Mouse (Mus musculus) neural tube, embryonic 13.5 days (tissue): ENCODE results near the gene Eri3. TPM values are rescaled to one million over a fixed set of nuclear protein-coding genes. Genes with fewer than 3 reads are reported as not detected.

Experiments
- ATAC-seq: fragments of 200-750 bp; cut with Nextera tagmentation; 2 replicates; pipeline ENCODE4 v1.8.0; 2017; ENCODE audit warnings: low read depth, mild to moderate bottlenecking, moderate TSS enrichment, moderate library complexity
- H3K27ac ChIP-seq: fragments of 300-500 bp; sonication (generic); replicated peaks from 2 replicates; pipeline ENCODE4 v1.5.1; 2015; ENCODE audit warnings: moderate library complexity, mild to moderate bottlenecking, inconsistent platforms
- H3K27me3 ChIP-seq: fragments of 300-500 bp; sonication (generic); 2 replicates; pipeline ENCODE4 v1.6.1; 2015; ENCODE audit warnings: mild to moderate bottlenecking, inconsistent platforms
- H3K36me3 ChIP-seq: fragments of 300-500 bp; sonication (generic); 2 replicates; pipeline ENCODE4 v1.6.1; 2015; ENCODE audit warnings: mild to moderate bottlenecking, inconsistent platforms
- H3K4me1 ChIP-seq: fragments of 300-500 bp; sonication (generic); replicated peaks from 2 replicates; pipeline ENCODE4 v1.6.1; 2015; ENCODE audit warnings: inconsistent platforms
- H3K4me2 ChIP-seq: fragments of 300-500 bp; sonication (generic); 2 replicates; pipeline ENCODE4 v1.6.1; 2015; ENCODE audit warnings: inconsistent platforms, mild to moderate bottlenecking, moderate library complexity
- H3K4me3 ChIP-seq: fragments of 300-500 bp; sonication (generic); 2 replicates; pipeline ENCODE4 v1.5.1; 2015; ENCODE audit warnings: mild to moderate bottlenecking, inconsistent platforms
- H3K9ac ChIP-seq: fragments of 300-500 bp; sonication (generic); 2 replicates; pipeline ENCODE4 v1.6.1; 2015; ENCODE audit warnings: moderate library complexity, mild to moderate bottlenecking, inconsistent platforms
- H3K9me3 ChIP-seq: fragments of 300-500 bp; sonication (generic); 2 replicates; pipeline ENCODE4 v1.6.1; 2016; ENCODE audit warnings: inconsistent platforms
- WGBS: fragments of 180-500 bp; shearing (Covaris S2); methylation state at CpG from one replicate; pipeline ENCODE4 v1.1.7; 2015; 5-methylcytosine and 5-hydroxymethylcytosine counted together
- polyA plus RNA-seq: library from polyadenylated mRNA; unstranded; fragments of >200 nt; fragmentation: Nextera tagmentation; extraction: Ambion mirVana; gene quantifications from 2 replicates; pipeline ENCODE4 v1.2.1, GENCODE M21; 2015

Eri3 gene
- polyA plus RNA-seq: 174 and 179 TPM in 2 replicates

DNA sequence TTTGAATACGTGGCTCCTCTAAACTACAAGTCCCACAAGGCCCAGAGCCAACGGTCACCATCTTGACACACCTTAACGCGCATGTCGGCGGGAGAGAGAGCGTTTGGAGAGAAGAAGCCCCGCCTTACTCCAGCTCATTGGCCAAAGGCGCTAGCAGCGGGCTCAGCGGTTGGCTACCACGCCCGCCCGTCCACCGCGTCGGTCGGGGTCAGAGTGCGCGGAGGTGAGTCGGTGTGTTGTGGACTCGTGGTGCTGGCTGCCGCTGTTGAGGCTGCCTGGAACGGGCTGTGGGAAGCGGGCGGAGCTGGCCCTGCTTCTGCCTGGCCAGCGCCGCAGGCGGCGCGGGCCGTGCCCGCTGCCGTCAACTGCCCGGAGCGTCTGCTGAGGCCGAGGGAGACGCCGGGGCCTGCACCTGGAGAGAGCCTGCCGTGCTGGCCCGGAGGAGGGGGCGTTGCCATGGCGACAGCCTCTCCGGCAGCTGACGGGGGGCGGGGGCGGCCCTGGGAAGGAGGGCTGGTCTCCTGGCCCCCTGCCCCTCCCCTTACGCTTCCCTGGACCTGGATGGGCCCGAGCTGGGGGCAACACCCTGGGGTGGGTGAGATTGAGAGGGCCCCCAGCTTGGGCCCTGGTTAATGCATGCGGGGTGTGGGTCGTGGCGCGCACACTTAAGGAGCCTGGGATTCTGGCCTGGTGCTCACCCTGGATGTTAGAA lies at the start of gene Eri3:
Gene Eri3, plus strand, starts transcription at position 226 of the 712 bp plus-strand sequence.
- WGBS: under 1% methylated on average over 53 of the region's 53 CpGs
- ATAC-seq: peak; percentile 99
- H3K4me3 ChIP-seq: peak within 1 kb of the TSS; percentile 91

DNA sequence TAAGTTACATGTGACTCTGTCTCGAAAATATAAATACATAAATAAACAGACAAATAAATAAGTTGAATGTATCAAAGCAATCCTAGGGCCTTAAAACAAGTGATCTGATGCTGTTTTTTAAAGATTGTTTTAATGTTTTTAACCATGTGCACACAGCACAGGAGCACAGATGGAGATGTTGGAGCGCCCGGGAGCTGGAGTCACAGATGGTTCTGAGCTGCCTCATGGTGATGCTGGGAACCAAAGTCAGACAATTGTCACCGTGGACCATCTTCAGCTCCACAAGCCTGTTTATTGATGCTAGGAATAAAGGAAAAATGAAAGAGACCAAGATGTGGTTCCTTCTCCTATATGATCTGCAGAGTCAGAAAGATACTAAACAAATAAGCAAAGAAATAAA lies 31.9 kb upstream of the Eri3 start:
- peaks cover 34% of the 10 kb centered on the region for H3K27me3 ChIP-seq
- no peaks in the 10 kb centered on the region for H3K36me3 ChIP-seq
- H3K4me2 ChIP-seq: no peak overlapping the region
- H3K9me3 ChIP-seq: no peaks in the 10 kb centered on the region
- no peak overlapping the region for H3K4me3 ChIP-seq
- no peak overlapping the region for H3K27ac ChIP-seq
- WGBS: 86% methylated on average over 4 of the region's 4 CpGs
- ATAC-seq: no peak
- H3K4me1 ChIP-seq: no peaks in the 10 kb centered on the region
- no peak overlapping the region for H3K9ac ChIP-seq

More for the DNA sequence above, at the start of gene Eri3:
- H3K4me1 ChIP-seq: peaks cover 18% of the 10 kb centered on the region
- peak within 1 kb of the TSS; percentile 89 for H3K9ac ChIP-seq
- no peaks in the 10 kb centered on the region for H3K27me3 ChIP-seq
- H3K9me3 ChIP-seq: no peaks in the 10 kb centered on the region
- no peaks in the 10 kb centered on the region; the same call in 1 of the 2 replicates for H3K36me3 ChIP-seq
- peak within 1 kb of the TSS; percentile 89 for H3K4me2 ChIP-seq
- peak within 1 kb of the TSS; percentile 78 for H3K27ac ChIP-seq

DNA sequence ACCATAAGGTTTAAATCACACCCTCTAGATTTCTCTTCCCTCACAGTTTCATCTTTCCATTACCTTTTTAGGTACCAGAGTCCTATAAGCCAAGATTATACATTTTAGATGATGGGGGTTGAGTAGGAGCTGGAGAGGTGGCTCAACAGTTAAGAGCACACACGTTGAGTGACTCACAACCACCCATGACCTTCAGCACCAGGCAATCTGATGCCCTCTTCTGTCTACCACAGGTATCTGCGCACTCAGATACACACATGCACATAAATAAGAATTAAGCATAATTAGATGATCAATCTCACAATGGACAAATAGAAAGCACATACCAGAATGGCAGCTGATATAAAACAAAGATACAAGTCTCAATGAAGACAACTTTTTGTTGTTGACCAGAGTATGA lies 28.8 kb upstream of the Eri3 start:
- H3K27ac ChIP-seq: no peak overlapping the region
- H3K36me3 ChIP-seq: no peaks in the 10 kb centered on the region
- H3K9me3 ChIP-seq: no peaks in the 10 kb centered on the region
- H3K4me2 ChIP-seq: no peak overlapping the region
- no peaks in the 10 kb centered on the region for H3K4me1 ChIP-seq
- H3K27me3 ChIP-seq: peaks cover 54% of the 10 kb centered on the region
- no peak overlapping the region for H3K9ac ChIP-seq
- WGBS: 69% methylated on average over 2 of the region's 2 CpGs
- ATAC-seq: no peak
- no peak overlapping the region for H3K4me3 ChIP-seq

DNA sequence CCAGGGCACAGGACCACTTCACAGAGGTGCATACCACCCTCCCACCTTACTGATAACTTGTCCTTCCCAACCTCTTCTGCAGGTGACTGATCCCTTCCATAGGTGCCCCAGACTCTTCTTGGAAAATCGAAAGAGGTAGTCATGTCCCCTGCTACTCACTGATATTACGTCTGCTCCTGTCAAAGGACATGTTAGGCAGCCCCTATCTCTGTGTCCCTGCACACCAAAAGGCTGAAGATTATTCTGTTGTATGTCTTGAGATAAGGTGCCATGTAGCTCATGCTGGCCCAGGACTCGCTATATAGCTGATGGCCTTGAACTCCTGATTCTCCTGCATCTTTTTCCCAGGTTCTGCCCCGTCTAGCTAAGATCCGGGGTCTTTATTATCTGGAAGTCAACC lies 24.2 kb upstream of the Eri3 start:
- peaks cover 6% of the 10 kb centered on the region; the same call in 1 of the 2 replicates for H3K4me1 ChIP-seq
- no peak overlapping the region for H3K27ac ChIP-seq
- ATAC-seq: no peak
- no peaks in the 10 kb centered on the region for H3K36me3 ChIP-seq
- H3K27me3 ChIP-seq: peaks cover 76% of the 10 kb centered on the region
- no peaks in the 10 kb centered on the region for H3K9me3 ChIP-seq
- no peak overlapping the region for H3K9ac ChIP-seq
- 94% methylated on average over 5 of the region's 5 CpGs for WGBS
- no peak overlapping the region for H3K4me3 ChIP-seq
- no peak overlapping the region for H3K4me2 ChIP-seq

DNA sequence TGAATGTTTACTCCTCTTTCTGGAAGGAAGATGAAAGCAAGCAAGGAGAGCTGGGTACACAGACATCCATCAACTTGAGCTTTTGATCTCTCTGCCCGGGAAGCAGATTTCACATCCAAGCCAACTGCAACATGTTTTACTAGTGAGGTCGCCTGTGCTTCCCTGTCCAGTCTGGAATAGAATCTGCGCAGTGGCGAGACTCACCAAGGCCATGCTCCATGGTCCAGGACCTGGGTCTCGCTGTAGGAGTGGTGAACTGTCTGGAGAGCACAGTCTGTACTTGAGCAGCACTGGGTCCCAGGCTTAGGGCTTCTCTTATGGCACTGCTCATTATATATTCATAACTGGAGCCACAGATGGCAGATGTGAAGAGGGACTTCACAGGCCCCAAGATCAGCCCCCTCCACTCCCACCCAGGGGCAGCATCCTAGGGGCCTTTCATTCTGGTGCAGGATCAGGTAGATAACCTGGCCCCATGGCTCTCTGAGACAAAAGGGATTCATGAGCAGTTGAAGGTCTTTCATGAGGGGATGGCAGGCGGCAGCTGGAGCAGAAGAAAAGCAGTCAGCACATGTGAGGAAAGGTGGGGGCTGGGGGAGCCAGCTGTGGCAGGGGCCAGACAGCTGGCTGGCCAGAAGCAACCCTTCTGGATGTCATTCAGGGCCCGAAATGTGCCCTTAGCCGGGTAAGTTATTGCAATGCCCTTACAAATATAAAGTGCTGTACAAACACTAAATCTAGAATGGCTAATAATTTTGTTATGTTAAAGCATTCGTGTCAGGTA lies 22.9 kb upstream of the Eri3 start:
- H3K9ac ChIP-seq: no peak overlapping the region
- H3K36me3 ChIP-seq: no peaks in the 10 kb centered on the region
- H3K9me3 ChIP-seq: no peaks in the 10 kb centered on the region
- peak; percentile 53; the same call in 1 of the 2 replicates for ATAC-seq
- no peak overlapping the region for H3K27ac ChIP-seq
- no peak overlapping the region for H3K4me2 ChIP-seq
- 50% methylated on average over 9 of the region's 9 CpGs for WGBS
- peaks cover 6% of the 10 kb centered on the region; the same call in 1 of the 2 replicates for H3K4me1 ChIP-seq
- peaks cover 85% of the 10 kb centered on the region for H3K27me3 ChIP-seq
- no peak overlapping the region for H3K4me3 ChIP-seq

DNA sequence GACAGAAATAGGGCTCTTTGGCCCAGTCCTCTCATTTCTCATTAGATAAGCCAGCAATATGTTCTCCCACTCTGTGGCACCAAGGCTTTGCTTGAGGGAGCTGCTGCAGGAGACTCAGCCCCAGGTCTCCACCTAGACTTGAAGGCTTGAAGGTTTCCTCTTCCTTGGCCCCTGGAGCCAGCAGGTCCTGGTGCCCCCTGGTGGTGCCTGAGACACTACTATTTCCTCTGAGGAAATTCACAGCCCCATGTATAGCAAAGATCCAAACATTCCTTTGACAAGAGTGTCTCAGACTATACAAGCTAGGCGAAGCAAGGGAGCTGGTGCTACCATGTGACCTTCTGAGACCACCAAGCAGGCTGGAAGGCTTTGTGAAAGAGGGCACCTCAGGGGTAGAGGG lies 22.2 kb upstream of the Eri3 start:
- no peak for ATAC-seq
- Histone ChIP-seq H3K9ac (no peak overlapping the region), H3K27me3 (peaks cover 83% of the 10 kb centered on the region), H3K4me2 (no peak overlapping the region), H3K27ac (no peak overlapping the region), H3K9me3 (no peaks in the 10 kb centered on the region), H3K4me3 (no peak overlapping the region), H3K36me3 (no peaks in the 10 kb centered on the region), H3K4me1 (peaks cover 6% of the 10 kb centered on the region; the same call in 1 of the 2 replicates)
- WGBS: 27% methylated on average over 1 of the region's 1 CpGs

DNA sequence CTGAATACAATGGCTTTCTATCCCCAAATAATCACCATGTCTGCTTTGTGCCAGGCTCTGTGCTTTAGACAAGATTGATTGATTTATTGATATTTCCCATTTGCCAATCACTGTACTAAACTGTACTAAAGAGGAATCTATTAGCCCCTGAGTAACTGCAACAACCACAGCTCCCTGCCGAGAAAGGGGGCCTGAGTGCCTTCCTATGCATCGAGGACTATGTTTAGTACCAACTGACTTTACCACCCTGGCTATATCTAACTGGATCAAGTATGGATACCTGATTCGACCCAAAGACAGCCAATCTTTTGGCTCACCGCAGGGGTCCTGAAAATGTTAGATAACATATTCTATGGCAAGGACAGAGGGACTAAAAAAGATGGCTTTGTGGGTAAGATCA lies 20.3 kb upstream of the Eri3 start:
- H3K4me3 ChIP-seq: no peak overlapping the region
- H3K36me3 ChIP-seq: no peaks in the 10 kb centered on the region
- no peak overlapping the region for H3K27ac ChIP-seq
- peaks cover 85% of the 10 kb centered on the region for H3K27me3 ChIP-seq
- H3K9ac ChIP-seq: no peak overlapping the region
- peaks cover 6% of the 10 kb centered on the region; the same call in 1 of the 2 replicates for H3K4me1 ChIP-seq
- H3K4me2 ChIP-seq: no peak overlapping the region
- no peaks in the 10 kb centered on the region for H3K9me3 ChIP-seq
- no peak for ATAC-seq
- 51% methylated on average over 4 of the region's 4 CpGs for WGBS

DNA sequence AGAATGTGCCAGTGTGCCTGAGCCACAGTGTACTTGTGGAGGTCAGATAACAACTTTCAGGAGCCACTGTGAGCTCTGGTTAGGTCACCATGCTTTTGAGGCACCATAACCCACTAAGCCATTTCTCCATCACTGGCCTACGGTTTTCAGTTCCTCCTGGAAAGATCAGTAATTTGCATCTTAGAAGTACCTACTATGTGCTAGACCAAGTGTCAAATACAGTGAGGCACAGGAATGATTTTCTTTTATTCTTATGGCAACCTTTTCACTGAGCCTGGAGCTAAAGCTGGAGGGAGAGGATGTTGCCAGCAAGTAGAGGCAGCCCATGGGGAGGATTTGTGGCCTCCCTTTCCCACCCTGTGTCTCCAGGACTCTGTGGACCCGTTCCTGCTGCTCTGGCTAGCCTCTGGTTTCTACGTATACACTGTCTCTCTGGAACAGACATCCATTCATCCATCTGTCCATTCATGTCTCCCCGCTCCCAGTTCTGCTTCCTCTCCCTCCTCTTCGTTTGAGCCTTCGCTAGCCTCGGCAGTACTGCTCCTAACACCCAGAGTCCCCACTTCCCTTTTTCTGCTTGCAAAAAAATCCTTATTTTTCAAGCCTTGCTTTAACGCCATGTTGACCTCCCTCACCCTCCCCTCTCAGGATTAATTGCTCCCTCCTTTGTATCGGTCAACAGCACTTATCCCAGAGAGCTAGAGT lies 14.5 kb upstream of the Eri3 start:
- H3K9me3 ChIP-seq: no peaks in the 10 kb centered on the region
- no peak overlapping the region for H3K27ac ChIP-seq
- H3K4me2 ChIP-seq: no peak overlapping the region
- peaks cover 6% of the 10 kb centered on the region for H3K4me1 ChIP-seq
- H3K27me3 ChIP-seq: peaks cover 56% of the 10 kb centered on the region
- ATAC-seq: no peak
- no peaks in the 10 kb centered on the region for H3K36me3 ChIP-seq
- WGBS: 50% methylated on average over 9 of the region's 9 CpGs
- H3K9ac ChIP-seq: no peak overlapping the region
- no peak overlapping the region for H3K4me3 ChIP-seq

DNA sequence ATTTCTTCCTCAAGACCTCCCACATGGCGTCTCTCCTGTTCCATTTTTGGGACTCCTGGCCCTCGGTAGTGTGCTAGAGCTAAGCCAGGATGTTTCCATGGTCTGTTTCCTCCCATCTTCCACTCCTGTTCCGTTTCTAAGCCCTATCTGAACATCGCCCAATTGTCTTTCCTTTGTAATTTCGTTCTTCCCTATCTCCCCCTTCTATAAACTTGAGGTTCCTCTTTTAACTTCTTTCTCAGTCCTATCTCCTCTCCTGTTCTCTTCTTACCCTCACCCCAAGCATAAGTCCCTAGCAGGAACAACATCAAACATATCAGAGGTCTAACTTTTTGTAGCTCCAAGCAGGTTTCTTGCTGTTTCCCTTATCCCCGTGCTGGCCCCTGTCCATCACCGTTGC lies 13.2 kb upstream of the Eri3 start:
- H3K9me3 ChIP-seq: no peaks in the 10 kb centered on the region
- H3K27me3 ChIP-seq: peaks cover 43% of the 10 kb centered on the region
- H3K36me3 ChIP-seq: no peaks in the 10 kb centered on the region
- peaks cover 6% of the 10 kb centered on the region for H3K4me1 ChIP-seq
- no peak overlapping the region for H3K27ac ChIP-seq
- no peak overlapping the region for H3K4me2 ChIP-seq
- ATAC-seq: no peak
- WGBS: 91% methylated on average over 7 of the region's 7 CpGs
- H3K9ac ChIP-seq: no peak overlapping the region
- H3K4me3 ChIP-seq: no peak overlapping the region

DNA sequence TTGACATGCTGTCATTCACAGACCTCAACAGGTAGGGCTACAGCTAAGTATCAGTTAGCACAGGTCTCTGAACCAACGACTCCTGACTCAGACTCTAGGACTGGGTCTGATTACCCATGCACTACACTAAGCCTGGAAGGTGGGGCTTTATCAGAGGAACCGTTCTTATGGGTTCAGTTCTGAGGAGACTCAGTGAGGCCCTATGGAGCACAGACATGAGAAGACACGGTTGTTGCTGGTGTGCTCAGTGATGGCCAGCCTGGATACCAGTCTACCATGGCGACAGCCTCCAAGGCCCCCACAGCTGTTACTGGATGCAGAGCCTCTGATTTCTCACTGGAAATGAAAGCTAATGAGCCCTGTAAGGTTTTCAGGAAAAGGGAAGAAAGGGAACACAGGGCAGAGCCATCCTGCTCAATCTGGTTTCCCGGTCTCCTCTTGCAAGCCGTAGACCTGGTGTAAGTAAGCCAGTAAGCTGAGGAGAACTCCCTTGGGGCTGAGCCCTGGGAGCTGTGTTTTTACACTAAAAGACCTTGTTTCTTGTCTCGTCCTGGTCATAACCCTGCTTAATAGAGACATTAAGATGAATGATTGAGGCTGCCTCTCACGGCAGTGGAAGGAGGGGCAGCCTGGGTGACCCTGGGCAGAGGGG lies 10.7 kb upstream of the Eri3 start:
- peaks cover 21% of the 10 kb centered on the region for H3K27me3 ChIP-seq
- H3K36me3 ChIP-seq: no peaks in the 10 kb centered on the region
- no peak for ATAC-seq
- peaks cover 6% of the 10 kb centered on the region for H3K4me1 ChIP-seq
- 57% methylated on average over 8 of the region's 8 CpGs for WGBS
- H3K9ac ChIP-seq: no peak overlapping the region
- H3K4me3 ChIP-seq: no peak overlapping the region
- no peak overlapping the region for H3K4me2 ChIP-seq
- H3K27ac ChIP-seq: no peak overlapping the region
- H3K9me3 ChIP-seq: no peaks in the 10 kb centered on the region

DNA sequence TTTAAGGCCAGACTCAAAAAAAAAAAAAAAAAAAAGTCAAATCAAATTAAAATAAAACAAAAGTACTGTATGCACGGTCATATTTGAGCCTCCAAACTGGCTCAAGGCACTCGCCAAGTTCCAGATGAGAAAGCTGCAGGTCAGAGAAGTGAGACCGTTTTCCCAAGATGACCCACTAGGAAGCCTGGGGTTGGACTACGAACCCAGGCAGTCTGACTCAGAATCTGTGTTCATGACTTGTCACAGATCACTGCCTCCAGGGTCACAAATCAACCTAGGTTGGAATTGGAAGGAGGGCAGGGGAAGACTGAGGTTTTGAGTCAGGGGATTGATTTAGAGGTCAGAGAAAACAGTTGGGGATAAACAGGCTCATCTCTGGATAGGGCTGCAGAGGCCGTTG lies 9.6 kb upstream of the Eri3 start:
- no peak overlapping the region for H3K4me2 ChIP-seq
- H3K4me1 ChIP-seq: peaks cover 6% of the 10 kb centered on the region
- H3K27ac ChIP-seq: no peak overlapping the region
- H3K4me3 ChIP-seq: no peak overlapping the region
- H3K9ac ChIP-seq: no peak overlapping the region
- no peak for ATAC-seq
- H3K36me3 ChIP-seq: no peaks in the 10 kb centered on the region
- peaks cover 13% of the 10 kb centered on the region for H3K27me3 ChIP-seq
- H3K9me3 ChIP-seq: no peaks in the 10 kb centered on the region
- 52% methylated on average over 5 of the region's 5 CpGs for WGBS
